Mouse (Mus musculus): ENCODE results near the gene Ift140.

The Ift140 gene

GRCm38 (mm10) chr17:25015655-25016291 is at the start of gene Ift140, which contains the start of gene Cramp1l:
Gene Ift140, plus strand, starts transcription at chr17:25016085.
Gene Cramp1l, minus strand, starts transcription at chr17:25015788.
- DNase-seq (ENCODE audit: low spot score in 2 of 2) = peak; percentile 95 to 98

- DNase-seq (ENCODE audit: low spot score in 2 of 2) = no peak
Measured at GRCm38 (mm10) chr17:24987221-24987620, 28.7 kb upstream of the Ift140 start.

GRCm38 (mm10) chr17:24994721-24995120 is 21.2 kb upstream of the Ift140 start:
- no peak for DNase-seq (ENCODE audit: low spot score in 2 of 2)

GRCm38 (mm10) chr17:25005102-25005501 is 10.8 kb upstream of the Ift140 start:
- DNase-seq (ENCODE audit: low spot score in 2 of 2) = no peak

- DNase-seq (ENCODE audit: low spot score in 2 of 2) = no peak
Measured at GRCm38 (mm10) chr17:25007480-25007879, 8.4 kb upstream of the Ift140 start.

GRCm38 (mm10) chr17:25013606-25014501 is 2.0 kb upstream of the Ift140 start:
- DNase-seq (ENCODE audit: low spot score in 2 of 2) = peak; percentile 16 to 35

- DNase-seq (ENCODE audit: low spot score in 2 of 2) = peak; percentile 13 to 31
Measured at GRCm38 (mm10) chr17:25014841-25015570, 879 bp upstream of the Ift140 start.

GRCm38 (mm10) chr17:25016292-25017132 is 627 bp downstream of the Ift140 start:
- peak; percentile 55 to 59 for DNase-seq (ENCODE audit: low spot score in 2 of 2)

- no peak for DNase-seq (ENCODE audit: low spot score in 2 of 2)
Measured at GRCm38 (mm10) chr17:25036183-25036582, 20.3 kb downstream of the Ift140 start.

- no peak for DNase-seq (ENCODE audit: low spot score in 2 of 2)
Measured at GRCm38 (mm10) chr17:25044879-25045278, 29.0 kb downstream of the Ift140 start.

GRCm38 (mm10) chr17:25045281-25045680 is 29.4 kb downstream of the Ift140 start:
- DNase-seq (ENCODE audit: low spot score in 2 of 2) = no peak

GRCm38 (mm10) chr17:25047143-25047542 is 31.3 kb downstream of the Ift140 start:
- no peak for DNase-seq (ENCODE audit: low spot score in 2 of 2)

- no peak for DNase-seq (ENCODE audit: low spot score in 2 of 2)
Measured at GRCm38 (mm10) chr17:25053274-25053673, 37.4 kb downstream of the Ift140 start.

- DNase-seq (ENCODE audit: low spot score in 2 of 2) = no peak
Measured at GRCm38 (mm10) chr17:25057041-25057440, 41.2 kb downstream of the Ift140 start.

- DNase-seq (ENCODE audit: low spot score in 2 of 2) = no peak
Measured at GRCm38 (mm10) chr17:25063261-25063660, 47.4 kb downstream of the Ift140 start.

- DNase-seq (ENCODE audit: low spot score in 2 of 2) = no peak
Measured at GRCm38 (mm10) chr17:25063872-25064271, 48.0 kb downstream of the Ift140 start.

GRCm38 (mm10) chr17:25064351-25064750 is 48.5 kb downstream of the Ift140 start:
- no peak for DNase-seq (ENCODE audit: low spot score in 2 of 2)

GRCm38 (mm10) chr17:25065189-25065588 is 49.3 kb downstream of the Ift140 start:
- DNase-seq (ENCODE audit: low spot score in 2 of 2) = no peak

GRCm38 (mm10) chr17:25066595-25066994 is 50.7 kb downstream of the Ift140 start:
- DNase-seq (ENCODE audit: low spot score in 2 of 2) = no peak

GRCm38 (mm10) chr17:25067442-25067851 is 51.6 kb downstream of the Ift140 start:
- DNase-seq (ENCODE audit: low spot score in 2 of 2) = no peak

GRCm38 (mm10) chr17:25068690-25069089 is 52.8 kb downstream of the Ift140 start:
- DNase-seq (ENCODE audit: low spot score in 2 of 2) = no peak
